Mouse (Mus musculus) heart, adult 2 months (tissue): Measurements from ENCODE around the gene Mycbpap.

Source experiments
- CTCF ChIP-seq: fragments of 200-600 bp; IDR thresholded peaks from 2 replicates; pipeline ENCODE4 v1.8.1; 2022; ENCODE audit warnings: antibody characterized with exemption, mild to moderate bottlenecking, moderate library complexity
- EP300 ChIP-seq: fragments of 200-500 bp; IDR thresholded peaks from 2 replicates; pipeline ENCODE4 v1.6.1; 2011; ENCODE audit warnings: low read depth, low read length, control low read depth; ENCODE audit not compliant: insufficient read depth
- POLR2A ChIP-seq: fragments of 200-500 bp; IDR thresholded peaks from 2 replicates; pipeline ENCODE4 v1.6.1; 2011; ENCODE audit warnings: mild to moderate bottlenecking, low read depth, low read length, control low read depth; ENCODE audit not compliant: insufficient read depth

GRCm38 (mm10) chr11:94482738-94483137 is 38.8 kb downstream of the Mycbpap start:
- no peak for TF ChIP-seq EP300
- no peak for TF ChIP-seq CTCF
- TF ChIP-seq POLR2A = no peak
